Mouse (Mus musculus): Measurements from ENCODE around the gene 3110082I17Rik. TPM values are rescaled to one million over a fixed set of nuclear protein-coding genes. Genes with fewer than 3 reads are reported as not detected.
A peak's percentile ranks its signal among the peaks of the same experiment; 100 is the strongest.

3110082I17Rik gene
- polyA plus RNA-seq, 1 experiment from 2014 or later: 44.4 TPM

GRCm38 (mm10) chr5:139411665-139412314, 48.5 kb downstream of the 3110082I17Rik start:
- Histone ChIP-seq H3K9me3 (ENCODE audit: low read depth, low read length) (no peaks in the 10 kb centered on the region), H3K27ac (ENCODE audit: low read depth) (no peak overlapping the region), H3K4me2 (no peak overlapping the region), H3K4me3 (ENCODE audit: low read depth, low read length) (no peak overlapping the region), H3K4me1 (ENCODE audit: insufficient read depth) (no peaks in the 10 kb centered on the region; the same call in 1 of the 2 replicates), H3K27me3 (ENCODE audit: insufficient read depth, low read length) (no peaks in the 10 kb centered on the region), H3K36me3 (ENCODE audit: insufficient read depth) (no peaks in the 10 kb centered on the region), H3K9ac (no peak overlapping the region)
- no peak for ATAC-seq (ENCODE audit: insufficient read depth)
- DNase-seq: peak; percentile 64
- TF ChIP-seq CTCF (IDR thresholded peaks at IDR 0.05; ENCODE audit: low read depth): no peak
- 56% methylated on average over 15 of the region's 15 CpGs for WGBS

- H3K27ac ChIP-seq (ENCODE audit: low read depth): no peak overlapping the region
- no peak overlapping the region for H3K4me2 ChIP-seq
- no peaks in the 10 kb centered on the region; the same call in 1 of the 2 replicates for H3K4me1 ChIP-seq (ENCODE audit: insufficient read depth)
- H3K9me3 ChIP-seq (ENCODE audit: low read depth, low read length): no peaks in the 10 kb centered on the region
- ATAC-seq (ENCODE audit: insufficient read depth): no peak
- no peaks in the 10 kb centered on the region for H3K27me3 ChIP-seq (ENCODE audit: insufficient read depth, low read length)
- no peak for TF ChIP-seq CTCF (IDR thresholded peaks at IDR 0.05; ENCODE audit: low read depth)
- DNase-seq: no peak
- H3K36me3 ChIP-seq (ENCODE audit: insufficient read depth): no peaks in the 10 kb centered on the region
- 92% methylated on average over 6 of the region's 6 CpGs for WGBS
- no peak overlapping the region for H3K9ac ChIP-seq
- H3K4me3 ChIP-seq (ENCODE audit: low read depth, low read length): no peak overlapping the region
Measured at GRCm38 (mm10) chr5:139411117-139411516, 49.2 kb downstream of the 3110082I17Rik start.

- no peaks in the 10 kb centered on the region for H3K9me3 ChIP-seq (ENCODE audit: low read depth, low read length)
- DNase-seq (no peak), ATAC-seq (ENCODE audit: insufficient read depth) (no peak)
- H3K36me3 ChIP-seq (ENCODE audit: insufficient read depth): no peaks in the 10 kb centered on the region
- H3K9ac ChIP-seq: no peak overlapping the region
- no peak for TF ChIP-seq CTCF (IDR thresholded peaks at IDR 0.05; ENCODE audit: low read depth)
- no peaks in the 10 kb centered on the region; the same call in 1 of the 2 replicates for H3K4me1 ChIP-seq (ENCODE audit: insufficient read depth)
- H3K27ac ChIP-seq (ENCODE audit: low read depth): no peak overlapping the region
- no peaks in the 10 kb centered on the region for H3K27me3 ChIP-seq (ENCODE audit: insufficient read depth, low read length)
- WGBS: 83% methylated on average over 4 of the region's 4 CpGs
- H3K4me2 ChIP-seq: no peak overlapping the region
- no peak overlapping the region for H3K4me3 ChIP-seq (ENCODE audit: low read depth, low read length)
Measured at GRCm38 (mm10) chr5:139410056-139410455, 50.3 kb downstream of the 3110082I17Rik start.

- Histone ChIP-seq H3K27ac (ENCODE audit: low read depth) (peak overlapping the region; percentile 33; the same call in 1 of the 2 replicates), H3K4me1 (ENCODE audit: insufficient read depth) (no peaks in the 10 kb centered on the region; the same call in 1 of the 2 replicates)
Measured at GRCm38 (mm10) chr5:139409412-139409811, 50.9 kb downstream of the 3110082I17Rik start.

GRCm38 (mm10) chr5:139408511-139408910, 51.8 kb downstream of the 3110082I17Rik start:
- ATAC-seq (ENCODE audit: insufficient read depth): no peak
- H3K4me1 ChIP-seq (ENCODE audit: insufficient read depth): no peaks in the 10 kb centered on the region; the same call in 1 of the 2 replicates
- no peaks in the 10 kb centered on the region for H3K9me3 ChIP-seq (ENCODE audit: low read depth, low read length)
- H3K27me3 ChIP-seq (ENCODE audit: insufficient read depth, low read length): no peaks in the 10 kb centered on the region
- no peak overlapping the region for H3K27ac ChIP-seq (ENCODE audit: low read depth)
- no peak overlapping the region for H3K4me2 ChIP-seq
- TF ChIP-seq CTCF (IDR thresholded peaks at IDR 0.05; ENCODE audit: low read depth): 0 out of 2 replicates have a peak, but pooled peaks have one; percentile 1
- WGBS: 76% methylated on average over 7 of the region's 7 CpGs
- no peak overlapping the region for H3K9ac ChIP-seq
- H3K4me3 ChIP-seq (ENCODE audit: low read depth, low read length): no peak overlapping the region
- peak; percentile 36 for DNase-seq
- H3K36me3 ChIP-seq (ENCODE audit: insufficient read depth): no peaks in the 10 kb centered on the region

More at GRCm38 (mm10) chr5:139409412-139409811, 50.9 kb downstream of the 3110082I17Rik start:
- Histone ChIP-seq H3K36me3 (ENCODE audit: insufficient read depth) (no peaks in the 10 kb centered on the region), H3K9ac (no peak overlapping the region), H3K4me2 (no peak overlapping the region), H3K4me3 (ENCODE audit: low read depth, low read length) (no peak overlapping the region), H3K27me3 (ENCODE audit: insufficient read depth, low read length) (no peaks in the 10 kb centered on the region), H3K9me3 (ENCODE audit: low read depth, low read length) (no peaks in the 10 kb centered on the region)
- peak; percentile 50; the same call in 1 of the 2 replicates for ATAC-seq (ENCODE audit: insufficient read depth)
- peak; percentile 52 for DNase-seq
- no peak for TF ChIP-seq CTCF (IDR thresholded peaks at IDR 0.05; ENCODE audit: low read depth)
- 65% methylated on average over 12 of the region's 12 CpGs for WGBS

GRCm38 (mm10) chr5:139407121-139407885, 53.0 kb downstream of the 3110082I17Rik start:
- DNase-seq (no peak), ATAC-seq (ENCODE audit: insufficient read depth) (no peak)
- Histone ChIP-seq H3K27ac (ENCODE audit: low read depth) (no peak overlapping the region), H3K4me3 (ENCODE audit: low read depth, low read length) (no peak overlapping the region), H3K27me3 (ENCODE audit: insufficient read depth, low read length) (no peaks in the 10 kb centered on the region), H3K9me3 (ENCODE audit: low read depth, low read length) (no peaks in the 10 kb centered on the region), H3K4me2 (no peak overlapping the region), H3K4me1 (ENCODE audit: insufficient read depth) (no peaks in the 10 kb centered on the region; the same call in 1 of the 2 replicates), H3K36me3 (ENCODE audit: insufficient read depth) (no peaks in the 10 kb centered on the region), H3K9ac (no peak overlapping the region)
- no peak for TF ChIP-seq CTCF (IDR thresholded peaks at IDR 0.05; ENCODE audit: low read depth)
- 76% methylated on average over 14 of the region's 14 CpGs for WGBS

GRCm38 (mm10) chr5:139405953-139406352, 54.4 kb downstream of the 3110082I17Rik start:
- Histone ChIP-seq H3K36me3 (ENCODE audit: insufficient read depth) (no peaks in the 10 kb centered on the region), H3K4me3 (ENCODE audit: low read depth, low read length) (no peak overlapping the region), H3K9me3 (ENCODE audit: low read depth, low read length) (no peaks in the 10 kb centered on the region), H3K27ac (ENCODE audit: low read depth) (no peak overlapping the region), H3K27me3 (ENCODE audit: insufficient read depth, low read length) (no peaks in the 10 kb centered on the region), H3K9ac (no peak overlapping the region), H3K4me2 (no peak overlapping the region), H3K4me1 (ENCODE audit: insufficient read depth) (no peaks in the 10 kb centered on the region; the same call in 1 of the 2 replicates)
- DNase-seq (no peak), ATAC-seq (ENCODE audit: insufficient read depth) (no peak)
- TF ChIP-seq CTCF (IDR thresholded peaks at IDR 0.05; ENCODE audit: low read depth): no peak
- 70% methylated on average over 3 of the region's 3 CpGs for WGBS
